Mouse (Mus musculus) 416B (cell line): ENCODE data around the gene Ak5.

Experiments used
- DNase-seq: peaks from one replicate; pipeline ENCODE4 v3.0.0; 2011; ENCODE audit warnings: low read depth

Gene Ak5

DNA sequence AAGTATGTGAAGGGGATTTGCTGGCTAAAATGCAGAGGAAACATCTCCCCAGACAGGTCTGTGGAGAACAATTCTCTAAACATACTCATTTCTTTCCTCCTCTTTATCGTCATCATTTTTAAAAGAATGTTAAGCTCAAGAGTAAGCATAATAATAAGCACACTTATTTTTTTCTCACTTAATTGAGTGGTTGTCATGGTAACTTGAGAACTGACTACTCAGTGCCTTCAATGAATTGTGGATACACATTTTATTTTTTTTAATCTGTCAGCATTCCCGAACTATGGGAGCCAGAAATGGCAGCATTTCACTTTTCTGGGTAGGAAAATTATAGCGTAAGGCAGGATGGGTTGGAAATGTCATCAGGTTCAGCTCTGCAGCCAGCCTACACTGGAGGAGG lies 151.6 kb downstream of the Ak5 start:
- DNase-seq, result no peak

DNA sequence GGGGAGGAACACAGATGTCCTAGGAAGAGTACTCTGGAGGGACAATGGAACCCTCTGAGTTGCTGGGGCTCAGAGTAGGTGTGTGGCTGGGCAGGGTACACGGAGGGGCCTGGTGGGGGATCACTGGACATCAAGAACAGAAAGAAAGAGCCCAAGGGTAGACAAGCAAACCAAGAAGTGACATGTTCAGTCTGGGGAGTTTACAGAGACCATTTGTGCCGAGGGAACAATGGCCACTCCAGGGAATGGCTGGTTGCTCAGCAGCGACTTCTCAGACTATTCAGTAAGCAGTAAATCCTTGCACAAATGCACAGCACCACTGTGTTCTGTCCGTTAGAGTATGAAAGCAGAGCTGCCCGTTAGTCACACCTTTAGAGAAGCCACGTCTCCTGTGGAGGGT lies 152.2 kb downstream of the Ak5 start:
- DNase-seq, result no peak

DNA sequence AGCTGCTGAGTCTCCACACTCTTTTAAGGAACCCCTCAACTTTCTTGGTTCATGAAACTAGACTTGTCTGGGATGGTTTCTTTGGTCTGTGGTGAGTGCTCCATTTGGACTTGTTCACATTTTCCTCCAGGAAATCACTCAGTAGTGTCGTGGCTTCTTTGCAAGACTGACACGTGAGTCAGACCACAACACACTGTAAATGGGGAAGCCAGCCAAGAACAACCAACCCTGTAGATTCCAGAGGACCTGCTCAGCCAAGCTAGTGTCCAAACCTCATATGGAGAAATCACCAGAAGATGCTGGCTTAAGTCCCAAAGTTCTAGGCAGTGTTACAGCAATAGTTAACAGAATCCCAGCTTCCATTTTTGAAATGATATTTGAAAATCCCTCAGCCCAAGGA lies 155.6 kb downstream of the Ak5 start:
- peak; percentile 36 for DNase-seq

DNA sequence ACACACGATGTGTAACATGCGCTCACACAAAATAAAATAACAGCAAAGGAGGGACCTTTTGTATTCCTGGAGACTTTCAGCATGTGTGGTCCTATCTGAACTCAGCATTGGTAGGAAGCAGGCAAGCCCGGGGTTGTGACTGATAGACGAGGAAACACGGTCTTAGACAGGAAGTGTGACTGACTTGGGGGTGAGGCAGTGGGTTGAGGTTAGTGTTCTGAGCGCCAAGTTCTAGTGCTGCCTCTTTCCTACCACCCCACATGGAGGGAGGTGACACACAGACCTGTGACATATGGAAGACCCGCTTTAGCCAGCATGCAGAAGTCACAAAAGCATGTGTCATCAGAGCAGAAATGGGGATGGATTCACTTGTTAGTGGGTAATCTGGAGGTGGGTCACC lies 158.9 kb downstream of the Ak5 start:
- peak; percentile 66 for DNase-seq

DNA sequence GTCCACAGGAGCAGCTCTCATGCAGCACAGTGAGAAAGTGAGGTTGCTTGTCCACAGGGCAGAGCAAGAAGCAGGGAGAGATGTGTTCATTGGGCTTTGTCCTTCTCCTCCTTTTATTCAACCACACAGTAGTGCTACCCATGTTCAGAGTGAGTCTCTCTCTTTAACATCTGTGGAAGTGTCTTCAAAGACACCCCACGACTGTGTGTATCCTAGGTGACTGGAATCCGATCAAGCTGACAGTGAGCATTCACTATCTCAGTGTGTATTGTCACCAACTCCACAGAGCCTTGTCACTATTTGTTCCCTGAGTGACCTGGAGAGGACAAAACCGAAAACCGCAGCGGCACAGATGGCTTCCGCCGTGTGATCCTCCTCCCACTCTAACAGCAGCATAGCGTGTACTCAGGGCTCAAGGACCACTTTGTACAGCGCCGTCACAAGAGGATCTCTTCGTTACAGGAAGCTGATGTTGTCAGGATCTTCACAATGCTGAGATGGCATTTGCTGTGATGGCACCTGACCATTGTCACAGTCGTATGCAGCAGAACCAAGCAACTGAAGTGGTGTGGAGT lies 159.7 kb downstream of the Ak5 start:
- DNase-seq, result no peak

DNA sequence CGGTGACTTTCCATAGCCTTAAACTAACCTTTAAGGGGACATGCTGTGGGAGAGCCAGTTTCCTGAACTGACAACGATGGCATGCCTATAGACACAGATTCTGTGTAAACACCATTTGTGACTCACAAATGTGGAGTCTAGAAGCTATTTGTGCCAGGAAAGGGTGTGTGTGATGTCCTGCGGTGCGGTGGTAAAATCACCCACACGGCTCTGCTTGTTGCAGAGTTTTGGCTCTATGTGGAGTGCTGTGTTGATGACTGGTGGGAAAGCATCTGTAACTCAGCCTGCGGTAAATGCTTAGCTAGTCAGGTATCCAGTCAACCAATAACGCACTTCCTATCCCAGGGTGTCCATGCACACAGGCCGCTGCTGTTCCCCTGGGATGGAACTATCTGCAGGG lies 160.3 kb downstream of the Ak5 start:
- DNase-seq, result no peak

DNA sequence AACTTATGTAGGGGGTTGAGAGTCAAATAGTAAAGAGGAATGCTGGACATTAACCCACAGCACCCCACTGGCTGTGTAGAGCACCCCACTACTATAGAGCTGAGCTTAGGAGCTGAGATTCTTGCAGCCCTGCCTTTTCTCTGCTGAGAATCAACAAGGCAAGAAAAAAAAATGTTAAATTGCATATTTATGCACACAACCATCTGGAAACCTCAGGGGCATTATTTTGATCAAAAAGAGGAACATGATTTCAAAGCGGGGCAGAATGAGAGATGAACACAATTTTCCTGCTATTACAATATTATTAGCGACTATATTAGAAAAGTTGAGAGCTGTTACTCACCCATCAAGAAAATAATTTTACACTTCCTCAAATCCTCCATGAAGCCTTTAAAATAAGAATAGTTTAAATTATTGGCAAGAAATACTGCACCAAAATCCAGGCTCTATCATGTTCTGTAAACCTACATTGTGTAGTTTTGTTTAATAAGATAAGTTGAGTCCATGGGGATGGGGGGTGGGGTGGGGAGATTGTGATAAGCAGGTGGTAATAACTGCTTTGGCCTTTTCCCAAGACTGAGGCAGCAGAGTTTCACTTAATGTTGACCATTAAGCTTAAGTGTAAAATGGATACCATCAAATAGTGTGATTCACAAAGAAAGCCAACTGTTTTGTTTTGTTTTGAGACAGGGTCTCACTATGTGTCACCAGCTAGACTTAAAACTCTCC lies 169.0 kb downstream of the Ak5 start:
- no peak for DNase-seq

DNA sequence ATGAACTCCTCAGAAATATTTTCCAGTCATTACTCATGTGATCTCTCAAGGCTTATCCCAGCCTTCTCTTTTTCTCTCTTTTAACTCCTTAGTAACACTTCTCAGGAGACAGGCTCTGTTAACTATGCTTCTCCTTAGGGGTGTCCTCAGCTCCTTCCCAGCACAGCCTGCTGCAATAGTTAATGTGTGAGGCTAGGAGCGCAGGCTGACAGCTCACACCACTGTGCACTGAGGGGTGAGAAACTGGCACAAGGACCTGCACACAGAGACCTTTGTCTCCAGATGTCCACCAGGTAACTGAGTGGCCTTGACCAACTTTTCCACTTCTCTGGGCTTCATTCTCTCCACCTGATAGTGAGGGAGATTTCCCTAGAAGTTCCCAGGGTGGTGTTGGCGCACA lies 170.3 kb downstream of the Ak5 start:
- no peak for DNase-seq

DNA sequence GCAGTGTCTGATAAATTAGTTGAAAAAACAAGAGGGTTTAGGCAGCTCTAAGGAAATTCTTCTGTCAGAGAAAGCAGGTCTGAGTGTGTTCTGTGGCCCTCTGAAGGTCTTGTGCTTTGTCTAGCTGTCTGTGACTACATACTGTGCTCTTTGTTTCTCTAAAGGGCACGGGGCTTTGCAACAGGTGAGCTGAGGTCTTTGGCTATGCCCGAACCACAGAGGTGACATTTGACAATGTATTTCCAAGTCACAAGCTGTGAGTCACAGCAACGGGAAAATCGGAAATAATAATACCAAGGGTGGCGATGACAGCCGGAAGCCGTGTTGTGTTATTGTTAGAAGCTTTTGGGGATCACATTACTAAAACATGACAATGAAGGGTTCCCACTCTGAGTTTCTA lies 171.1 kb downstream of the Ak5 start:
- no peak for DNase-seq

DNA sequence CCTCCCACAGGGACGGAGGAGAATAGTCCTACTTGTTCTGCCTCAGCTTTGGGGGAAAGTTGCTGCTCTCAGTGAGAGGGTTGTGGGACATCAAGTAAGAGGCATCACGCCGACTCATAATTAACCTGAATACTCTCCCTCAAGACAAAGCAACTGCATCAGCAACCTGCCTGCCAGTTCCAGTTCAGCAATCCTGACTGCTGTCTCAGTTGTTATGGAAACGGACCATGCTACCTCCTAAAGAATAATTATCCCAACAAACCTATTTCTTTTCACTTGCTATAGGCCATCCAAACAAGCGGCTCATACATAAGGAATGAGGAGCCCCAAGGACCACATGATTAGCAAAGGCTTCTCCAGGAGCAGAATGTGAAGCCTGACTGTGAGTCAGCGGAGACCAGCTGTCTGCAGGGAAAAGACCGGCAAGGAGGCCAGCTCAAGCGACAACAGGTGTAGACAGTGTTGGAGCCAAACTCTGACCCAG lies 172.7 kb downstream of the Ak5 start:
- DNase-seq, result no peak

DNA sequence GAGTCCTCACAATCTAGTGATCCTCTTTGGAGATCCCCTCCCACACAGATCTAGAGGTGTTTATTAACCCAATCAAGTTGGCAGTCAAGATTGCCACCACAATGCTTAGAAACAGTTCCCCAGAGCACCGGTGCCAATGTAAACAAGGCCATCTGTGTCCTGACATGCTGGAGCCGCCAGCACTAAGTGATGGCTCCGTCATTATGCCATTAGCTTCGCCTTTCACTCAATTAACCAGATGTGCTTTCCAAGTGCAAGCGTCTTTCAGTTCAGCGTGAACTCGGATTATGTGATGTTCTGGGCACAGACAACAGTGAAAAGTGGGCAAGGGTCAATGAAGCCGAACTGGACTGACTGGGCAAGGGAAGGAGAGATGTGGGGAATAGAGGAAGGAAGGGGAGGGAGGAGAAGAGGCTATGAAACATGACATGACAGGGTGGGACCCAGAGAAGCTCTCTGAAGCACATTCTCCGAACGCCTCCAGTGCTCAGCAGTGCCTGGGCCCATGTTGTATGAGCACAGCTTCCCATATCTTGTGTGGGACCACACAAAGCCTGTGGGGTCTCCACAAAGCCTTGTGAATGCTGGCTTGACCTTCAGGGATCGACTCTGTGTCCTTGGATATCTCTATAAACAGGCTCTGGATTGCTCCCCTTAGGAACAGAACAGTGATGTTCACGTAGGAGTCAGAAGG lies 173.3 kb downstream of the Ak5 start:
- DNase-seq, result no peak

DNA sequence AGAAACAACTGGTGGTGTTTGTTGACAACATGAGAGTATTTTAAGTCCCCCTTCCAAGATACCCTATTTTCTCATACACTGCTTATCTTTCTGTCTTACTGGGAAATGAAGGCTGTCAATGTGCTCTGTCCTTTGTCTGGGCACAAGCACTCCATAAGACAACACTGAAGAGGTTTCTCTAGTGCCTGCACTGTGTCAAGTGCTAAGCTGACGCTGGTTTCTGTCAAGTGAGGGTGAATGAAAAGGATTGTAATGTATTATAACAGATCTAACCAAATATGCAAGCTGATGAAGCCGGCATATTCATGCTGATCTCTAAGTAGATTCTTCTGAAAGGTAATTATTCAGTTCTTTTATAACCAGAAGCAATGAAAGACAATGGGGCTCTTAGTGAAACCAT lies 174.3 kb downstream of the Ak5 start:
- no peak for DNase-seq

DNA sequence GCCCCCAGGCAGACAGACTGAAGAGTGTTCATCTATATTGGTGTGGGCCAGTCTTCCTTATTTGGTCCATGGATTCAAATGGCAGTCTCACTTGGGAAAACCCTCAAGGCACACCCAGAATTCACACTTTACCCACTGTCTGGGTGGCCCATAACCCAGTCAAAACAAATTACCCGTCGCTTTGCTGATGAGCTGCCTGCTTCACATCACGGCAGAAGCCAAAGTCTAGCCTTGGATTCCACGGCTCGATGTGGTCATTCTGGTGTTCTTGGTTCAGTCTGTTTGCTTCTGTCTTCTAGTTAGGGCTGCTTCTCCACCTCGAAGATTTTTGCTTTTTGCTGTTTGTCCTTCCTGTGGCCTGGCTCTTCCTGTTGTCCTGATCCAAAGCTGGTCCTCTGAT lies 175.9 kb downstream of the Ak5 start:
- no peak for DNase-seq

DNA sequence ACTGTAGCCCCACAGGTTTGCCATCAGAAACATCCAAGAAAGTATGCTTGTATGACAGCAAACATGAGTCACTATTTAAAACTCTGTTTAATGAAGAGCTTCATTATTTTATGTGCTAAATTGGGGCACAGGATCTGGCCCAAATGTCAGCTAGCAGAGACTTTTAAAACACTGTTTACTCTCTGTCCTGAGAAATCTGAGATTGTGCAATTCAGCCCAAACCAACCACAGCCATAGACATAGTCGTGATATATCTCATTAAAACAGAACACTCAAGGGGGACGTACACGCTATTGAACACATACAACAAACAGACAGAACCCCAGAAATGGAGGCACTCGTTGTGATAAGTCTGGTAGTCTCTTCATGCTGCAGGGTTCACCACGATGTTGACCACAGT lies 177.7 kb downstream of the Ak5 start:
- no peak for DNase-seq

DNA sequence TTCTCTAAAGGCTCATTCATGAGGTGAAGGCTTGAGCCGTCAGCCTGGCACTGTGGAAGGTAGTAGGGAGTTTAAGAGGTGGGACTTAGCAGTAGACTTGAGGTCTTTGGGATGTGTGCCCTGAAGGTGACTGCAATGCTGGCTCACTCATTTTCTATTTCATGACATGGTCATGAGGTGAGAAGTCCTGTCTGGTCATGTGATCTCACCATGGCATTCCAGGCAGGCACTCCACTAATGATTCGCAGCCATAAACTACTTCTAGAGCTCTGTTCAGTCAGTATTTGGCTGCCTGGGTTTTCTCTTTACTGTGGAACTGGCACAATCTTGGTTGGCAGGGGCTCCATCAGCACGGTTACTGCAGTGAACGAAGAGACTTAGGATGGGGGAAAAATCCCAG lies 179.2 kb downstream of the Ak5 start:
- DNase-seq, result no peak

DNA sequence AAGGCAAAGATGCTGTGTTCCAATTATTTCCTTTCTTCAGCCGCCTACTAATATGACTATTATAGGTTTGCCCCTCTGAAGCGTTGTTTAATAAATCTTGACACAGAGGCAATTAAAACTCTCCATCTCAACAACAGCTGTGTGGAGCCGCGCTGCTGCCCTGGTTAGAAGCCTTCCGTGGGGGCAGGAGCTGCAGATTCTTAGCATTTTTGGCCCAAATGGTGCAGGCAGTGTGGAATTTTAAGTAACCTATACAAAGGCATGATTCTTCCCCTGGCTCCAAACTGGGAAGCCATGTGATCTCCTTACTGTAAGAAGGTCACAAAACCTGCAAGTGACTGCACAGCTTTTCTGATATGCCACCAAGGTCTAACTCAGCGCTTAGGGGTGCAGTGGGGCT lies 184.0 kb downstream of the Ak5 start:
- no peak for DNase-seq

DNA sequence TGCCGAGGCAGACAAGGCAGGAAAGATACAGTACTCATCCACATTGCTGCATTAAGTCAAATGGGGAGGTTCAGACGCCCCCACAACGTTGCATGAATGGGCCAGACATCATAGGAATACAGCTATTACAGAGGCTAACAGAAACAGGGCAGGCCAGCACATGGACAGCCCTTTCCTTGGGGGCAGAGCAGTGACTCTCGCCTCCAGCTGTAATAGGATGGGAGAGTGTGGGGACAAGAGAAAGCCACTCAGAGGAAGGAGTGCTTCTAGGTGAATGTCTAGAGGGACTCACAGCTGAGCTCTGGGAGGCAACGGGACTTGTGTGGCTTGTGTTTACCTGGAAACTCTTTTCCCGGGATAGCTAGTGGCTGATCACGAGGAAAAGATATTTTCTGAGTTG lies 184.4 kb downstream of the Ak5 start:
- no peak for DNase-seq

DNA sequence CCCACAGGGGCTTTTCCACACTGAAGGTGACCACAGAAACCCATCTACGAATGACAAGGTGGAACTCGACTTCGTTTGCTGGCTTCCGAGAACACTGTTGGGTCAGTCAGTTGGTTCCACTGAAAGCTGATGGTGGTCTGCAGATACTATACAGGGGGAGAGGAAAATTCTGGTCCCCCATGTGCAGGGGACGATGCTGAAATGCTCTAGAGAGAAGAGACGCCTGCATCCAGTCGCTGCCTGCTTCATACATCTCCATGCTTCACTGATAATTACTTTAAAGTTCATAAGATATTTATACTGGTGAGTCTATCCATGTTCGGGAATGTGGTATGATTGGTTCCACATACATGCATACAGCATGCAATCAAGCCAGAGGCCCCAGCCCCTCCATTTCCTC lies 186.0 kb downstream of the Ak5 start:
- DNase-seq, result no peak

DNA sequence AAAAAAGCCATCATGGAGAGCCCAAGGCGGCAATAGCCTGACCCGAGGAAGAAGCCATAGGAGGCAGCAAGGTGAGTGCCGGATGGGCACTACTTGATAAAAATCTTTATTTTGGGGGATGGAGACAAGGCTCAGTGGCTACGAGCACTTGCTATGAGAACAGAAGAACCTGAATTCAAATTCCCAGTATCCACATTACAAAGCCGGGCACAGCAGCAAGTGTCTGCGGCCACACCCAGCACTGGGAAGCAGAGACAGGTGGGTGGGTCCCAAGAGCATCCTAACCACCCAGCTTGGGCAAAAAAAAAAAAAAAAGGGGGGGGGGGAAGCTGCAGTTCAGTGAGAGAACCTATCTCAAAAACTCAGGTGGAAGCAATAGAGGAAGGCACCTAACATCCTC lies 187.8 kb downstream of the Ak5 start:
- no peak for DNase-seq

DNA sequence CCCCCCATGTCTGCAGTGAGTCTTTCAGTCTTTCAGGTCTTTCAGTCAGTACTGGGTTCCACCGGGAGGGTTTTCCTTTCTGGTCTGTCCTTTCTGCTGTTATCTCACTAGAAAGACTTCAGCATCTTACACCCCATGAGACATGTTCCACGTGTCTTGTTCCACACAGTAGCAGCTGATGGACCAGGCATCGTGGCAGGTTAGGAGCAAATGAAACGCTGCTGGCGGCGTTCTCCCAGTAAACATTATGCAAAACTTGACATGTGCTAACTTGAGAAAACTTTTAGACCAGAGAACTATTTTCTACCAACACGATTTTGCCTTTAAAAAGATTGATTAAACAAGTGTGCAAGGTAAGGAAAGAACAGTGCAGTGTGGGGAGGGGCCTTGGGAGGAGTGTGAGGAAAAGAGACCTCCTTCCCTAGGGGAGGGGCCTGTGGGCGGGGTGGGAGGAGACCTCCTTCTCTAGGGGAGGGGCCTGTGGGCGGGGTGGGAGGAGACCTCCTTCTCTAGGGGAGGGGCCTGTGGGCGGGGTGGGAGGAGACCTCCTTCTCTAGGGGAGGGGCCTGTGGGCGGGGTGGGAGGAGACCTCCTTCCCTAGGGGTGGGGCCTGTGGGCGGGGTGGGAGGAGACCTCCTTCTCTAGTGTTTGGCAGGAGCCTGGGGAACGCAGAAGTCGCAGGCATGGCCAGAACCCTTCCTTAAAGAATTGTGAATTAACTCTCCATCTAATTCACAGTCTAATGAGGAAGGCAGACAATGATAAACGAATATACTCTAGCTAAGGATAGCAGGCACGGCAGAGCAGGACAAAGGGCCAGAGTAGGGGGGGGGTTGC lies 189.3 kb downstream of the Ak5 start:
- DNase-seq, result peak; percentile 92

DNA sequence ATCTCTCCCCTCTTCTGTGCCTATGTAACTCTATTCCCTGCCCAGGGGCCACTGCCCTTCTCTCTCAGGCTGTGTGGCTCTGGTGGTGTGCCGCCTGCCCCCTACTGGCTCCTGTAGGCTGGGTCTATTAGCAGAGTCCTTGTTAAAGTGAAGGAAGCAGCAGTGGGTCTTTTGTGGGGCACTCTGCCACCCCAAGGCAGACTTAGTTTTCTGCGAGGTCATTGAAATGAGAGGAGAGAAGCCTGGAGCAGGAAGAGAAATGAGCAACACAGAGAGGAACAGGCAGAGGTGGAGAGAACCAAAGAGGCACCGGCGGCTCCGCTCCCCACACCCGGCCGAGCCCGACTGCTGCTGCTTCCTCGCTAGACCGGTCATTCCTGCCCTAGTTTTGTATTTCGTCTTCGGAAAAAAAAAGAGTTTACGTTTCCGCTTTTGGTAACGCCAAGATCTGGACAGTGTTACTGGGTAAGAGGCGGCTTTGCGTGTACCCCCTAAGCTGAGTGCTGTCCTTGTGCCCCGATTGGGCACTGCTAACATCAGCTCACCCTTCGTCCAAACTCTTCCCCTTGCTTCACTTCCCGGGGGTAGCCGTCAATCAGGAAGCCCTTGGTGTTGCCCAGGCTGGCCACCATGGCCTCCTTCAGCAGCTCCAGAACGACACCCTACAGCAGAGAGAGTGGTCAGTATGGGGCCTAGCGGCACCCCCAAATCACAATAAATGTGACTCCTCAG lies 190.2 kb downstream of the Ak5 start:
- DNase-seq, result peak; percentile 92

DNA sequence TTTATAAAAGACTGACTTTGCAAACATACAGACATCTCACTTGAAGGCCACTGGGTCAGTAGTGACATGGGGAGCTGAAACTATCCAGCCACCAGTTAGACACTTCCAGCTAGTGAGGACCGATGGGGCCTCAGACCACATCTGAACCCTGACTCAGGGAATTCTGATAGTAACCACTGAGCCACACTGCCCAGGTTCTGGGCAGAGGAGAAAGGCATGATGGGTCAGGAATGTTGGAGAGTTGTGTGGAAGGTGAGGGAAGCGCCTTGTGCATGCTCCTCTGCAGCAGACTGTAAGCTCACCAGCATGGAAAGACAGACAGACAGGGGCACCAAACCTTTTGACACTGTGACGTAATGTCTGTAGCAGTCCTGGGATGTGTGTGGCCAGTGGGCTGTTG lies 192.3 kb downstream of the Ak5 start:
- DNase-seq, result no peak
